Mouse (Mus musculus) intestine, embryonic 16.5 days (tissue): ENCODE data around the gene Olfr482. TPM values are rescaled to one million over a fixed set of nuclear protein-coding genes. Genes with fewer than 3 reads are reported as not detected.

Experiments
- ATAC-seq: fragments of 200-750 bp; cut with Nextera tagmentation; 2 replicates; pipeline ENCODE4 v1.8.0; 2017; ENCODE audit warnings: moderate TSS enrichment, moderate library complexity
- H3K27ac ChIP-seq: fragments of 300-500 bp; sonication (generic); 2 replicates; pipeline ENCODE4 v1.5.1; 2014; ENCODE audit warnings: mild to moderate bottlenecking, low read length
- H3K27me3 ChIP-seq: fragments of 300-500 bp; sonication (generic); replicated peaks from 2 replicates; pipeline ENCODE4 v1.6.1; 2014; ENCODE audit warnings: low read length, control low read depth, mixed read lengths; ENCODE audit not compliant: control insufficient read depth, insufficient read depth
- H3K36me3 ChIP-seq: fragments of 300-500 bp; sonication (generic); 2 replicates; pipeline ENCODE4 v1.6.1; 2014; ENCODE audit warnings: low read length, control low read depth; ENCODE audit not compliant: control insufficient read depth, insufficient read depth
- H3K4me1 ChIP-seq: fragments of 300-500 bp; sonication (generic); 2 replicates; pipeline ENCODE4 v1.6.1; 2014; ENCODE audit warnings: low read length, control low read depth, mixed read lengths; ENCODE audit not compliant: control insufficient read depth, insufficient read depth
- H3K4me2 ChIP-seq: fragments of 300-500 bp; sonication (generic); 2 replicates; pipeline ENCODE4 v1.6.1; 2014; ENCODE audit warnings: low read depth, low read length, control low read depth
- H3K4me3 ChIP-seq: fragments of 300-500 bp; sonication (generic); 2 replicates; pipeline ENCODE4 v1.5.1; 2014; ENCODE audit warnings: mild to moderate bottlenecking, low read length
- H3K9ac ChIP-seq: fragments of 300-500 bp; sonication (generic); 2 replicates; pipeline ENCODE4 v1.6.1; 2014; ENCODE audit warnings: low read depth, low read length
- H3K9me3 ChIP-seq: fragments of 300-500 bp; sonication (generic); 2 replicates; pipeline ENCODE4 v1.6.1; 2016; ENCODE audit warnings: low read length, control low read depth; ENCODE audit not compliant: control insufficient read depth
- WGBS: fragments of 180-500 bp; shearing (Covaris S2); extraction: QIAGEN DNeasy Blood & Tissue Kit; methylation state at CpG from one replicate; pipeline ENCODE4 v1.1.7; 2014; 5-methylcytosine and 5-hydroxymethylcytosine counted together
- polyA plus RNA-seq: library from polyadenylated mRNA; unstranded; fragments of >200 nt; fragmentation: Nextera tagmentation; extraction: Ambion mirVana; gene quantifications from 2 replicates; pipeline ENCODE4 v1.2.1, GENCODE M21; 2015

The Olfr482 gene
- polyA plus RNA-seq = 0.06 TPM in 1 of 2 replicates, not detected in the other

GRCm38 (mm10) chr7:108097486-108097885 is at the start of gene Olfr482:
Gene Olfr482, minus strand, starts transcription at chr7:108097586.
- ATAC-seq = no peak
- Histone ChIP-seq H3K36me3 (no peaks in the 10 kb centered on the region), H3K4me1 (no peaks in the 10 kb centered on the region), H3K9ac (no peak within 1 kb of the TSS), H3K4me3 (no peak within 1 kb of the TSS), H3K4me2 (no peak within 1 kb of the TSS), H3K27ac (no peak within 1 kb of the TSS), H3K9me3 (no peaks in the 10 kb centered on the region), H3K27me3 (no peaks in the 10 kb centered on the region)
- WGBS = 72% methylated on average over 1 of the region's 1 CpGs

- no peaks in the 10 kb centered on the region for H3K27me3 ChIP-seq
- H3K27ac ChIP-seq = no peak within 1 kb of the TSS
- no peak within 1 kb of the TSS for H3K4me2 ChIP-seq
- no peaks in the 10 kb centered on the region for H3K9me3 ChIP-seq
- H3K4me1 ChIP-seq = no peaks in the 10 kb centered on the region
- H3K9ac ChIP-seq = no peak within 1 kb of the TSS
- no peaks in the 10 kb centered on the region for H3K36me3 ChIP-seq
- H3K4me3 ChIP-seq = no peak within 1 kb of the TSS
- ATAC-seq = no peak
Measured at GRCm38 (mm10) chr7:108127349-108127748, 30.0 kb upstream of the Olfr482 start, which contains the start of gene Olfr484. Gene Olfr484, minus strand, starts transcription at chr7:108127449.

GRCm38 (mm10) chr7:108121416-108121815 is 24.0 kb upstream of the Olfr482 start:
- Histone ChIP-seq H3K9me3 (no peaks in the 10 kb centered on the region), H3K4me2 (no peak overlapping the region), H3K4me1 (no peaks in the 10 kb centered on the region), H3K27me3 (no peaks in the 10 kb centered on the region), H3K27ac (no peak overlapping the region), H3K4me3 (no peak overlapping the region), H3K9ac (no peak overlapping the region), H3K36me3 (no peaks in the 10 kb centered on the region)
- WGBS = 58% methylated on average over 1 of the region's 1 CpGs
- no peak for ATAC-seq

GRCm38 (mm10) chr7:108120681-108121080 is 23.3 kb upstream of the Olfr482 start:
- Histone ChIP-seq H3K4me3 (no peak overlapping the region), H3K27me3 (no peaks in the 10 kb centered on the region), H3K4me1 (no peaks in the 10 kb centered on the region), H3K27ac (no peak overlapping the region), H3K4me2 (no peak overlapping the region), H3K9me3 (no peaks in the 10 kb centered on the region), H3K9ac (no peak overlapping the region), H3K36me3 (no peaks in the 10 kb centered on the region)
- WGBS = 18% methylated on average over 1 of the region's 1 CpGs
- ATAC-seq = no peak

- ATAC-seq = no peak
- Histone ChIP-seq H3K9ac (no peak within 1 kb of the TSS), H3K4me2 (no peak within 1 kb of the TSS), H3K4me1 (no peaks in the 10 kb centered on the region), H3K4me3 (no peak within 1 kb of the TSS), H3K36me3 (no peaks in the 10 kb centered on the region), H3K27me3 (no peaks in the 10 kb centered on the region), H3K9me3 (no peaks in the 10 kb centered on the region), H3K27ac (no peak within 1 kb of the TSS)
- 84% methylated on average over 1 of the region's 1 CpGs for WGBS
Measured at GRCm38 (mm10) chr7:108100549-108100948, 3.2 kb upstream of the Olfr482 start, which contains the start of gene Olfr483. Gene Olfr483, plus strand, starts transcription at chr7:108100849.

GRCm38 (mm10) chr7:108079555-108079954 is 17.8 kb downstream of the Olfr482 start, which contains the start of gene Olfr481:
Gene Olfr481, plus strand, starts transcription at chr7:108079855.
- Histone ChIP-seq H3K27ac (no peak within 1 kb of the TSS), H3K27me3 (no peaks in the 10 kb centered on the region), H3K4me2 (no peak within 1 kb of the TSS), H3K9ac (no peak within 1 kb of the TSS), H3K4me1 (no peaks in the 10 kb centered on the region), H3K9me3 (no peaks in the 10 kb centered on the region), H3K36me3 (no peaks in the 10 kb centered on the region), H3K4me3 (no peak within 1 kb of the TSS)
- no peak for ATAC-seq

- no peak within 1 kb of the TSS for H3K9ac ChIP-seq
- no peak within 1 kb of the TSS for H3K4me2 ChIP-seq
- H3K36me3 ChIP-seq = no peaks in the 10 kb centered on the region
- no peaks in the 10 kb centered on the region for H3K27me3 ChIP-seq
- WGBS = 77% methylated on average over 1 of the region's 1 CpGs
- H3K27ac ChIP-seq = no peak within 1 kb of the TSS
- H3K4me3 ChIP-seq = no peak within 1 kb of the TSS
- no peaks in the 10 kb centered on the region for H3K4me1 ChIP-seq
- no peaks in the 10 kb centered on the region for H3K9me3 ChIP-seq
- no peak for ATAC-seq
Measured at GRCm38 (mm10) chr7:108067246-108067645, 30.1 kb downstream of the Olfr482 start, which contains the start of gene Olfr480. Gene Olfr480, minus strand, starts transcription at chr7:108067346.

GRCm38 (mm10) chr7:108050393-108050792 is 47.0 kb downstream of the Olfr482 start, which contains the start of gene Olfr479:
Gene Olfr479, plus strand, starts transcription at chr7:108050693.
- Histone ChIP-seq H3K4me1 (no peaks in the 10 kb centered on the region), H3K27me3 (no peaks in the 10 kb centered on the region), H3K27ac (no peak within 1 kb of the TSS), H3K36me3 (no peaks in the 10 kb centered on the region), H3K4me3 (no peak within 1 kb of the TSS), H3K4me2 (no peak within 1 kb of the TSS), H3K9ac (no peak within 1 kb of the TSS), H3K9me3 (no peaks in the 10 kb centered on the region)
- WGBS = 93% methylated on average over 2 of the region's 2 CpGs
- ATAC-seq = no peak
